Mouse (Mus musculus): Measurements from ENCODE around the gene Mob3a. TPM values are rescaled to one million over a fixed set of nuclear protein-coding genes. Genes with fewer than 3 reads are reported as not detected.

The Mob3a gene
- total RNA-seq, 1 experiment = 29.2 TPM

DNA sequence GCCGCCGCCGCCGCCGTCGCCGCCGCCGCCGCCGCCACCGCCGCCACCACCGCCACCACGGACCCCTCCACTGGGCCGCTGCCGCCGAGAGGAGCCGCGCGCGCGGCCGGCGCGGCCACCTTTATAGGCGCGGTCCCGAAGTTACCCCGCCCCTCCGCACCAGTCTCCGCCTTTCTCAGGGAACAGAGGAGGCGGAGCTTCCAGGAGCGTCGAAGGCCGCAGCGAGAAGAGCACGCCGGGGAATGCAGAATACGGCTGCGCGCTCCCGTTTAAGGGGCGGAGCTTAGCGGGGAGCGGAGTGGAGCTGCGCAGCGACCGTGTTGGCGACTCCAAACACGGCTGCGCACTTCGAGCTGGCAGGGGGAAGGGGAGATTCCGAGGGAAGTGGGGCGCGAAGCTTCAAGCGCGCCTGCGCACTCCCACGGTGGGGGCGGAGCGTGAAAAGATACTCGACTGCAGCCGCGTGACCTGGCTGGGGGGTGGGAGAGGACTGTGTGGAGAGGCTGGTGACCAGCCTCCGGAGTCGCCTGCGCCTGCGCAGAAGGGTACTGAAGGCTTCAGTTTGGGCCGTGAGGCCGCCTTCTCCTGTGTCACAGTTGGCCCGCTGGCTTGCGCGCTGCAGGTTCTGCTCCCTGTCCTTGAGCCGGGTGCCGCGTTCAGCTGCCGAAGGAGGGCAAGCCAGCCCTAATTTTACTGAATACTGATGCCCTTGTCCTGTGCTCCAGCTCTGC lies 25.4 kb downstream of the Mob3a start:
- Histone ChIP-seq H3K9ac (ENCODE audit: insufficient read depth, low read depth, low read length, poor library complexity, severe bottlenecking) (peak overlapping the region; percentile 84), H3K9me3 (ENCODE audit: control insufficient read depth, insufficient read depth, low read depth, low read length) (no peaks in the 10 kb centered on the region), H3K4me3 (ENCODE audit: insufficient read depth in 1 of 2, low read depth in 1 of 2, low read length in 2 of 2, poor library complexity in 1 of 2, severe bottlenecking in 1 of 2) (peak overlapping the region; percentile 86 to 87), H3K4me1 (ENCODE audit: control insufficient read depth in 2 of 2, insufficient read depth in 2 of 2, low read length in 2 of 2, poor library complexity in 1 of 2) (peaks cover 9 to 31% of the 10 kb centered on the region in 2 experiments), H3K36me3 (ENCODE audit: control insufficient read depth, insufficient read depth, low read length, poor library complexity, severe bottlenecking) (peaks cover 8% of the 10 kb centered on the region), H3K27ac (ENCODE audit: insufficient read depth, low read depth, low read length, poor library complexity, severe bottlenecking) (peak overlapping the region; percentile 63)
- TF ChIP-seq MAFK (IDR thresholded peaks at IDR 0.05; ENCODE audit: insufficient read depth, low read depth, low read length) = no peak
- TF ChIP-seq ZC3H11A (IDR thresholded peaks at IDR 0.05; ENCODE audit: borderline replicate concordance, low read depth, low read length) = no peak
- TF ChIP-seq CHD2 (IDR thresholded peaks at IDR 0.05; ENCODE audit: low read depth, low read length) = no peak
- no peak for TF ChIP-seq ZNF384 (IDR thresholded peaks at IDR 0.05; ENCODE audit: low read depth, low read length)
- TF ChIP-seq HCFC1 (IDR thresholded peaks at IDR 0.05; ENCODE audit: borderline replicate concordance, insufficient read depth, low read length) = peak; percentile 38; the same call in 1 of the 2 replicates
- DNase-seq (ENCODE audit: low read depth, low spot score) = peak; percentile 99
- in situ Hi-C loops (cut with MboI; ENCODE audit: low sequenced_read_pairs in 2 of 2, unreplicated experiment in 2 of 2) = no loop called here

DNA sequence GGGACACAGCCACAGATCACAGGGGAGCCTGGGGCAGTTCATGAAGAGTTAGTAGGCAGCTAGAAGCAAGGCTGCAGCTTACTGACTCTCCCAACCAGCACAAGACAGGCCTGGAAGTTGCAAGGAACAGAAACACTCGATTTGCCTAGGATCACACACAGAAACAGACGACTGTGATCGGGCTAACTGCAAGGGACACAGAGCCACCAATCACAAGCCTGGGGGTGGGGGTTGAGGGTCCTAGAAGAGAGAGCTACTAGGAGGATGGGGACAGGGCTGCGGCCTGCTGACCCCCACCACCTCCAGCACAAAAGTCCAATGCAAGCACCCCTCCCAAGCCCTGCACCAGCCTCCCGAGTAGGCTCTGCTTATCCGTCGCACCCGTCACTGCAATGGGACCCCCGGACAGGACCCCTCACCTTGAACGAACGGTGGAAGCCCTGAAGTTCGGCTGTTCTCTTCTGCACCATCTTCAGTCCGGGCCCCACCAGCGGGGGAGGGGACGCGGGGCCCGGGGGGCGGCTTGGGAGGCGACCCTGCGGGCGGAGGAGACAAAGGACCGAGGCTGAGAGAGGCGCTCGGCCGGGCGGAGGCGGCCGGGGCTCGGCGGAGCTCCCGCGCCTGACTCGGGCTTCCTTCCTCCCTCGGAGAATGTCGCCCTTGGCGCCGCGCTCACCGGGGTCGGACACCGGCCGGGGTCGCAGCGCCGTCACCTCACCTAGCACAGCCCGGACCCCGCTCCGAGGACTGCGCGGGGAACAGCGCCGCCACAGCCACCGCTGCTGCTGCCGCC lies 26.2 kb downstream of the Mob3a start:
- Histone ChIP-seq H3K4me1 (ENCODE audit: control insufficient read depth in 2 of 2, insufficient read depth in 2 of 2, low read length in 2 of 2, poor library complexity in 1 of 2) (peaks cover 9 to 31% of the 10 kb centered on the region in 2 experiments), H3K4me3 (ENCODE audit: insufficient read depth in 1 of 2, low read depth in 1 of 2, low read length in 2 of 2, poor library complexity in 1 of 2, severe bottlenecking in 1 of 2) (peak overlapping the region; percentile 86 to 92), H3K36me3 (ENCODE audit: control insufficient read depth, insufficient read depth, low read length, poor library complexity, severe bottlenecking) (peaks cover 13% of the 10 kb centered on the region), H3K9me3 (ENCODE audit: control insufficient read depth, insufficient read depth, low read depth, low read length) (no peaks in the 10 kb centered on the region), H3K27ac (ENCODE audit: insufficient read depth, low read depth, low read length, poor library complexity, severe bottlenecking) (no peak overlapping the region), H3K9ac (ENCODE audit: insufficient read depth, low read depth, low read length, poor library complexity, severe bottlenecking) (peak overlapping the region; percentile 81)
- DNase-seq (ENCODE audit: low read depth, low spot score) = no peak
- no peak for TF ChIP-seq MAFK (IDR thresholded peaks at IDR 0.05; ENCODE audit: insufficient read depth, low read depth, low read length)
- no peak for TF ChIP-seq ZC3H11A (IDR thresholded peaks at IDR 0.05; ENCODE audit: borderline replicate concordance, low read depth, low read length)
- no peak for TF ChIP-seq HCFC1 (IDR thresholded peaks at IDR 0.05; ENCODE audit: borderline replicate concordance, insufficient read depth, low read length)
- TF ChIP-seq ZNF384 (IDR thresholded peaks at IDR 0.05; ENCODE audit: low read depth, low read length) = no peak
- TF ChIP-seq CHD2 (IDR thresholded peaks at IDR 0.05; ENCODE audit: low read depth, low read length) = no peak
- in situ Hi-C loops (cut with MboI; ENCODE audit: low sequenced_read_pairs in 2 of 2, unreplicated experiment in 2 of 2) = no loop called here

DNA sequence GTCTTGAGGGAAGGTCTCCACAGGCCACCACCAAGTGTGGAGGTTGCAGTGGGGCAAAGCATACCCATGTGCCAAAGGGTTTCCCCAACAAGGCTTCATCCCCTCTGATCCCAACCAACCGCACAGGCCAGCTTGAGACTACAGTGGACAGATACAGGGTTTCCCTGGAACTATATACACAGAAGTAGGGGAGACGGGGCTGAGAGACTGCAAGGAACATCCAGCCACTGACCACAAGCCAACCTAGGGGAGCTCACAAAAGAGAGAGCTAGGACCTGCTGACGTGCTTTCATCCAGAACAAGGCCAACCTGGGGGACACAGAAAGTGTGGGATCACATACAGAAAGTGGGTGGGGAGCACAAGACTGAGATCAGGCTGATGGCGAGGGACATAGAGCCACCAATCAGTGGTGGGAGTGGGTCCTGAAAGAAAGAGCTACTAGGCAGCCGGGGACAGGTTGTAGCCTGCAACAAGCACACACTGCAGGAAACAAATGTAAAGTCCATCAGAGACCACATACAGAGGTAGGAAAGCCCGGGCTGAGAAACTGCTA lies 26.8 kb downstream of the Mob3a start:
- Histone ChIP-seq H3K9me3 (ENCODE audit: control insufficient read depth, insufficient read depth, low read depth, low read length) (no peaks in the 10 kb centered on the region), H3K36me3 (ENCODE audit: control insufficient read depth, insufficient read depth, low read length, poor library complexity, severe bottlenecking) (peaks cover 18% of the 10 kb centered on the region), H3K4me1 (ENCODE audit: control insufficient read depth in 2 of 2, insufficient read depth in 2 of 2, low read length in 2 of 2, poor library complexity in 1 of 2) (peaks cover 9 to 31% of the 10 kb centered on the region in 2 experiments), H3K27ac (ENCODE audit: insufficient read depth, low read depth, low read length, poor library complexity, severe bottlenecking) (no peak overlapping the region), H3K4me3 (ENCODE audit: insufficient read depth in 1 of 2, low read depth in 1 of 2, low read length in 2 of 2, poor library complexity in 1 of 2, severe bottlenecking in 1 of 2) (peak overlapping the region; percentile 86 to 92), H3K9ac (ENCODE audit: insufficient read depth, low read depth, low read length, poor library complexity, severe bottlenecking) (peak overlapping the region; percentile 81)
- in situ Hi-C loops (cut with MboI; ENCODE audit: low sequenced_read_pairs in 2 of 2, unreplicated experiment in 2 of 2) = no loop called here
- no peak for DNase-seq (ENCODE audit: low read depth, low spot score)
- no peak for TF ChIP-seq ZC3H11A (IDR thresholded peaks at IDR 0.05; ENCODE audit: borderline replicate concordance, low read depth, low read length)
- no peak for TF ChIP-seq CHD2 (IDR thresholded peaks at IDR 0.05; ENCODE audit: low read depth, low read length)
- no peak for TF ChIP-seq HCFC1 (IDR thresholded peaks at IDR 0.05; ENCODE audit: borderline replicate concordance, insufficient read depth, low read length)
- TF ChIP-seq MAFK (IDR thresholded peaks at IDR 0.05; ENCODE audit: insufficient read depth, low read depth, low read length) = no peak
- no peak for TF ChIP-seq ZNF384 (IDR thresholded peaks at IDR 0.05; ENCODE audit: low read depth, low read length)

DNA sequence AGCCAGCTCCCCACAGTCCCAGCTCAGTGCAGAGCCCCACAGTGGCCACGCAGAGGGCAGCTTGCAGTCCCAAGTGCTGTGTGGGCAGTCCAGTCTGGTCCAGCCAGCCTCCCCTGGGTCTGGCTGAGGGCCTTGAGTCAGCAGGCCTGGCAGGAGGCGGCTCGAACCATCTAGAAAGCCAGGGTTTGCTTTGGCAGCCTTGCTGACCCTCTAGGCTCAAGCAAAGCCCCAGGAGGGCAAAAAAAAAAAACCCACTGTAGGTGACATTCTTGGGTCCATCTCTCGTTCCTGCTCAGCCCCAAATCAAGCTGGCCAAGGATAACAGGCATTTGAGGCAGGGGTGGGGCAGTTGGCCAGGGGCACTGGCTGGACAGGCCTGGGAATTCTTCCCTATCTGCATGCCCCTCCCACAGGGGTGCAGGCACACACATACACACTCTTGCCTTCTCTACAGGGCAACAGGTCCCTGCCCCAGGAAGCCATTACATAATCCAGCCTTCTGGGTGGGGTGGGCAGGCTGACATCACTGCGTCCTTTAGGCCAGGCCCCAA lies 27.5 kb downstream of the Mob3a start:
- H3K4me3 ChIP-seq (ENCODE audit: insufficient read depth in 1 of 2, low read depth in 1 of 2, low read length in 2 of 2, poor library complexity in 1 of 2, severe bottlenecking in 1 of 2) = no peak overlapping the region; a peak in 1 of 4 replicates
- H3K27ac ChIP-seq (ENCODE audit: insufficient read depth, low read depth, low read length, poor library complexity, severe bottlenecking) = no peak overlapping the region
- H3K9me3 ChIP-seq (ENCODE audit: control insufficient read depth, insufficient read depth, low read depth, low read length) = no peaks in the 10 kb centered on the region
- no peak overlapping the region for H3K9ac ChIP-seq (ENCODE audit: insufficient read depth, low read depth, low read length, poor library complexity, severe bottlenecking)
- peaks cover 9 to 26% of the 10 kb centered on the region in 2 experiments for H3K4me1 ChIP-seq (ENCODE audit: control insufficient read depth in 2 of 2, insufficient read depth in 2 of 2, low read length in 2 of 2, poor library complexity in 1 of 2)
- DNase-seq (ENCODE audit: low read depth, low spot score) = no peak
- in situ Hi-C loops (cut with MboI; ENCODE audit: low sequenced_read_pairs in 2 of 2, unreplicated experiment in 2 of 2) = no loop called here
- H3K36me3 ChIP-seq (ENCODE audit: control insufficient read depth, insufficient read depth, low read length, poor library complexity, severe bottlenecking) = peaks cover 25% of the 10 kb centered on the region
- TF ChIP-seq CHD2 (IDR thresholded peaks at IDR 0.05; ENCODE audit: low read depth, low read length) = no peak
- TF ChIP-seq ZC3H11A (IDR thresholded peaks at IDR 0.05; ENCODE audit: borderline replicate concordance, low read depth, low read length) = no peak
- TF ChIP-seq HCFC1 (IDR thresholded peaks at IDR 0.05; ENCODE audit: borderline replicate concordance, insufficient read depth, low read length) = no peak

All from ES-E14 (cell line).